Mouse (Mus musculus): ENCODE measurements around the gene Fxyd4.

Gene Fxyd4

DNA sequence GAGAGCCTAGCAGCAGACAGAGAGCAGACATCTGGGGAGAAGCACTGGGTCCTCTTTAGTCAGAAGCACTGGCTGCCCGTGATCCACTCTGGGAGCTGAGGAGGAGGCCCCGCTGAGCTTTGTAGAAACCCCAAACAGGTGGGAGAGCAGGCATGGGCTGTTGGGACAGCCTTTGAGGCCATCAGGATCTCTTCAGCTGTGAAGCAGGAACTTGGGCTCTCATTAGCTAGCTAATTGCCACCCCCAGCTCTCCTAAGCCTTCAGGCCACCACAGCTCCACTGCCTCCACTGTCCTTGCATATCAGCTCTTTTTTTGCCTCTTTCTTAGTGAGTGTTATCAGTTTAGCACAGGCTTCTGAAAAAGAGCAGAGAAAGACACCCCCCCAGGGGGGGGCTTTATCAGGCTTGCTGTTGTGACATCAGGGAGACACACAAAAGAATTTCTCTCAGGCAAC is 48.8 kb downstream of the Fxyd4 start:
- no peak for DNase-seq

DNA sequence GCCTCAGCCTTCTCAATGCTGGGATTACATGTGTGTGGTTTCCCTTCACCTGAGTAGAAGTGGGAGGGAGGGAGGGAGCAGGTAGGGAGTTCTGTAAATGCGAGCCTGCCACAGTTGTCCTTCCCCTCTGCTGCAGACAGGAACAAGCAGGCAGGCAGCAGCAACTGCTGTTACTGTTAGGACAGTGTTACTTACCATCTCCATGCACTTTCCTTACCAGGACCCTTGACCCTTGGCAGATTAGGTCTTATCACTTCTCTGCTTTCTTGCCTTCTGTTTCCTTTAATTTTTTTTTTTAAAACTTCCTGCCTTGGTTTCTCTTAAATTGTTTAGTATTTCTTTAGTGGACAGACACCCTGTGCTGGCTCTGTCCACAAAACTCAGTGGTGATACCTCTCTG is 49.5 kb downstream of the Fxyd4 start:
- DNase-seq = no peak

- no peak for DNase-seq
These were observed 51.5 kb downstream of the Fxyd4 start for GRCm38 (mm10) chr6:117885943-117886342.
